Mouse (Mus musculus): ENCODE results near the gene Ninl. TPM values are rescaled to one million over a fixed set of nuclear protein-coding genes. Genes with fewer than 3 reads are reported as not detected.
"Not testable (repeated sequence)": the region's sequence is repeated elsewhere in the genome, so short reads cannot be mapped to it uniquely, and the experiment has no call there.

Gene Ninl
- polyA plus RNA-seq, 1 experiment from 2014 or later, result 5.0 TPM

DNA sequence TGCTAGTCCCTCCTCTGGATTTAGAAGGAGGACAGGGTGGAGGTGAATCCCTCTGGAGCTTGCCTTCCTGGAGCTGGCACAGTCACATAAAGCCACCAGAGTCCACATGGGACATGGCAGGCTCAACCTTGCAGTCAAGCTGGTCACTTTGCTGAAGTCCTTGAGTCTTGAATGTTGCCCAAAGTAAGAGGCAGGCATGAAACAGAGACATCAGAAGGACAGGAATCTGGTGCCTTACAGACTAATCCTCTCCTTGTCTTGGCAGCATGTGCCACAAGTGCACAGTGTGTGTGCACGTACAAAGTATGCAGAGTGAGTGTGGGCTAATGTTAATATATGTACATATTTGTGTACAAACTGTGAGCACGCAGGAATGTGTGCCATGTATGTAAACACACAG lies 71.7 kb downstream of the Ninl start:
- Histone ChIP-seq H3K27ac (no peak overlapping the region), H3K36me3 (peaks cover 38% of the 10 kb centered on the region), H3K27me3 (no peaks in the 10 kb centered on the region), H3K4me1 (replicated peaks) (no peaks in the 10 kb centered on the region), H3K4me2 (no peak overlapping the region), H3K9ac (no peak overlapping the region), H3K4me3 (no peak overlapping the region), H3K9me3 (no peaks in the 10 kb centered on the region)
- WGBS, result 96% methylated on average over 2 of the region's 2 CpGs
- no peak for ATAC-seq (ENCODE audit: low FRiP score)

DNA sequence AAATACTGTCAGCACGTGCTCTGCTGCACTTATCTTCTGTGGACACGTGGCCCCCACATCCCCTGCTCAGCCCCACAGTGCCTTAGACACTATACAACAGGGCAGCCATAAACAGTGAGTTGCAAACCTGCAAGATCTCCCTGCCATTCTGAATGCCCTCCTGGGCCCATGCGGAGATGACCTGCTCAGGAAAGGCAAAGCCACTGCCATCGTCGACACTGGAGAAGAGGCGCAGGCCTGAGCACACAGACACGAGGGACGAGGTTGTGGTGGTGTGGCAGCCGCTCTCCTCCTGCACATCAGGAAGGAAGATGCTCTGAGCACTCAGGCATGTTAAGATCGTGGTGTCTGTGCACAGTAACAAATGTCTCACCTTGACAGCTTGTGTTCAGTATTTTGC lies 73.2 kb downstream of the Ninl start:
- no peak for ATAC-seq (ENCODE audit: low FRiP score)
- H3K36me3 ChIP-seq, result peaks cover 43% of the 10 kb centered on the region
- H3K9ac ChIP-seq, result no peak overlapping the region
- H3K4me3 ChIP-seq, result no peak overlapping the region
- H3K9me3 ChIP-seq, result no peaks in the 10 kb centered on the region
- WGBS, result 92% methylated on average over 10 of the region's 10 CpGs
- H3K4me1 ChIP-seq (replicated peaks), result no peaks in the 10 kb centered on the region
- no peaks in the 10 kb centered on the region for H3K27me3 ChIP-seq
- H3K27ac ChIP-seq, result no peak overlapping the region
- H3K4me2 ChIP-seq, result no peak overlapping the region

DNA sequence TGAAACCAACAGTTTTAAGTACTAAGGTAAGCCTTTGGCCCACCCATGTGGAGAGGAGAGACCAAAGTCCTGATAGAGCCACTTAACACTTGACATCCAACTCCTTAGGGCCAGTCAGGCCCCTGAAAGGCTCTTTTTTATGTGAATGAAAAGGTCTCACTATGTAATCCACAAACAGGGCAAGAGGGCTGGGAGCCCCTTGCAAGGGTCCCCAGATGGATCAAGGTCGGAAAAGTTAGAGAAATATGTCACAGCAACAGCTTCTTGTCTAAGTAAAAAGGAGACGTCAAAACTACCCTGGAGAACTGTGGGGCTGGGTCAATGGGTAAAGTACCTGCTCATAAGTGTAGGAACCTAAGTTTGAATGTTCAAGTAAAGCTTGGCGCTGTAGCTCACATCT lies 74.5 kb downstream of the Ninl start:
- Histone ChIP-seq H3K9ac (no peak overlapping the region), H3K27me3 (no peaks in the 10 kb centered on the region), H3K36me3 (peaks cover 35% of the 10 kb centered on the region), H3K27ac (no peak overlapping the region), H3K4me1 (replicated peaks) (no peaks in the 10 kb centered on the region), H3K4me2 (no peak overlapping the region), H3K9me3 (no peaks in the 10 kb centered on the region), H3K4me3 (no peak overlapping the region)
- 95% methylated on average over 3 of the region's 3 CpGs for WGBS
- no peak for ATAC-seq (ENCODE audit: low FRiP score)

DNA sequence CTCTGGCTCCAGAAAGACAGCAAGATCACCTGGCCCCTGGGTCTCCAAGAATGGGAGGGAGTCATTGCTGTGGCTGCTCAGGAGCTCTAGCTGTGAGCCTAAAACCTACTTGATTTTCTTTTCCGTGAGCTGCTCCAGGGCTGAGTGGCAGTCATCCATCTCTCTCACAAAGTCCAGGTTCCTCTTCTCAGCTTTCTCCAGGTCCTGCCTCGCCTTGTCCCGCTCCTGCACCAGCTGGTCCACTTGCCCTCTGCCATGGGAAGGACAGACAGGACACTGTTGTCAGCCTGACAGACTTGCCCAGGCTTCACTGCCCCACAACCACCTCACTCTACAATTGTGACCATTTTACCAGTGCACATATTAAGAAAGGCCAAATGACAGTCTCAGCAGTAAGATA lies 75.9 kb downstream of the Ninl start:
- Histone ChIP-seq H3K4me2 (no peak overlapping the region), H3K27me3 (no peaks in the 10 kb centered on the region), H3K36me3 (peaks cover 39% of the 10 kb centered on the region), H3K9me3 (no peaks in the 10 kb centered on the region), H3K9ac (no peak overlapping the region), H3K4me1 (replicated peaks) (no peaks in the 10 kb centered on the region), H3K4me3 (no peak overlapping the region), H3K27ac (no peak overlapping the region)
- WGBS, result 91% methylated on average over 3 of the region's 3 CpGs
- ATAC-seq (ENCODE audit: low FRiP score), result no peak

DNA sequence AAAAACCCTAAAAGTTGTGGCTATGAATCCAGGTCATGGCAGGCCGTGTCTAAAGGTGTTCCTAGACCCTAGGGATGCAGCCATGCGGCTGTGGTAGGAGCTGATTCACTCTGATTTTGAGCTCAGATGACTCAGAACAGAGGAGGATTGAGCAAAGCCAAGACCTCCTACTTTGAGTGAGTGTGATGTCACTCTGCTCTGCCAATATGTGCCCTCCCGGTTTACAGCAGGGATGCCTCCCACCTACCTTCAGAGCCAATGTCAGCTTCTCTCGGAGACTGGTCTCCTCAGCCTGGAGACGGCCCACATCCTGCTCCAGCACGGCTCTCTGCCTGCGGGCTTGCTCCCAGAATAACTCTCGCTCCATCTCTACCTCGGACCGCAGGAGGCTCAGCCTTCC lies 79.7 kb downstream of the Ninl start:
- WGBS, result 94% methylated on average over 10 of the region's 10 CpGs
- ATAC-seq (ENCODE audit: low FRiP score), result no peak
- H3K9me3 ChIP-seq, result no peaks in the 10 kb centered on the region
- no peaks in the 10 kb centered on the region for H3K27me3 ChIP-seq
- H3K4me1 ChIP-seq (replicated peaks), result no peaks in the 10 kb centered on the region
- H3K27ac ChIP-seq, result no peak overlapping the region
- no peak overlapping the region for H3K4me3 ChIP-seq
- H3K4me2 ChIP-seq, result no peak overlapping the region
- H3K36me3 ChIP-seq, result peaks cover 44% of the 10 kb centered on the region
- H3K9ac ChIP-seq, result no peak overlapping the region

DNA sequence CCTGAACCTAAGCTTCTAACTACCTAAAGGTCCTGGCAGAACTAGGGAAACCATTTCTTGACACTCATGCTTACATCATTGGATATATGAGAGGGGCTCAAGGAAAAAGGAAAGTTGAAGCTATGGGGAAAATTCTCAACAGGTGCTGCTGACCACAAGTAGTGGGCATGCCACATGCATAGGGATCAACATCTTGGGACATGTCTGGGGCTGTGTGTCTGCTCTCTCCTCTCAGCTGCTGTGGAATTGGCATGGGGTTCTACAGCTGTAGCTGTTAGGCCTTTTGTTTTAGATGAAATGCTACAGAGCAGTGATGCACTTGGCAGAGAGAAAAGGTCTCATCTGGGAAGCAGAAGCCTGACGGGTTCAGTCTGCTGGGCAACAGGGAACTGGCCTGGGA lies 83.3 kb downstream of the Ninl start:
- no peaks in the 10 kb centered on the region for H3K27me3 ChIP-seq
- H3K9ac ChIP-seq, result no peak overlapping the region
- no peaks in the 10 kb centered on the region for H3K9me3 ChIP-seq
- no peak overlapping the region for H3K4me3 ChIP-seq
- H3K4me2 ChIP-seq, result no peak overlapping the region
- peaks cover 52% of the 10 kb centered on the region for H3K36me3 ChIP-seq
- WGBS, result 76% methylated on average over 1 of the region's 1 CpGs
- ATAC-seq (ENCODE audit: low FRiP score), result no peak
- no peaks in the 10 kb centered on the region for H3K4me1 ChIP-seq (replicated peaks)
- no peak overlapping the region for H3K27ac ChIP-seq

DNA sequence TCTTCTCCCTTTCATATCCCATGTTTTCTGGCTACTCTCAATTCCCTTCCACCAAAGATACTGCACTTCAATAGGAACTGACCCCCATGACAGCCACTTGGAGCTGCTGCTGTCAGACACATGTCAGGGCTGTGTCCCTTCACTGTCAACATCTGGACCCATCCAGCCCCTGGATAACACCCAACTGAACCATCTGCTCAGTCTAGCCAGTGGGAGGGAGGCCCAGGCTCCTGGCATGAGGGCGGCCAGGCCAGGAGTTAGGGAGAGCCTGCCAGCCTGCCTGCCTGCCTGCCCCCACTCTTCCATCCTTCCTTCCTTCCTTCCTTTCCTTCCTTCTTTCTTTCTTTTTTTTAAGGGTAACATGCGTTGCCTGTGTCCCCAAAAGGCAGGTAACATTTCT lies 88.0 kb downstream of the Ninl start:
- Histone ChIP-seq H3K4me2 (no peak overlapping the region), H3K9me3 (no peaks in the 10 kb centered on the region), H3K27me3 (no peaks in the 10 kb centered on the region), H3K9ac (no peak overlapping the region), H3K27ac (no peak overlapping the region), H3K4me3 (no peak overlapping the region), H3K4me1 (replicated peaks) (no peaks in the 10 kb centered on the region), H3K36me3 (peaks cover 55% of the 10 kb centered on the region)
- 95% methylated on average over 2 of the region's 2 CpGs for WGBS
- no peak for ATAC-seq (ENCODE audit: low FRiP score)

DNA sequence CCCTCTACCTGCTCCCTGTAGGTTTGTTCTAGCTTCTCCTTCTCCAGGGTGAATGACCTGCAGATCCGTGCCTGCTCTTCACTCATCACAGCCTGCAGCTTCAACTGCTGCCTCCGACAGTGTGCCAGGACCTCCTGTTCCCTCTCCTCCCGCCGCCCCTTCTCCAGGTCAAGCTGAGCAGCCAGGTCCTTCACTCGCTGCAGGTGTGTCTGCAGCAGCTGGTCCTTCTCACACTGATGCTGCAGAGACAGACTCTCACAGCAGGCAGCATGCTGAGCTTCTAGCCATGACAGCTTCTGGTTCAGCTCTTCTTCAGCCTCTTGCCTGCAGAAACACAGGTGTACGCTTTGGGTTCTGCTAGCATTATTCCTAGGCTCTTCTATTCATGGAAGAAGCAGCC lies 89.1 kb downstream of the Ninl start:
- Histone ChIP-seq H3K4me3 (no peak overlapping the region), H3K4me2 (no peak overlapping the region), H3K9me3 (no peaks in the 10 kb centered on the region), H3K36me3 (peaks cover 48% of the 10 kb centered on the region), H3K9ac (no peak overlapping the region), H3K27me3 (no peaks in the 10 kb centered on the region), H3K27ac (no peak overlapping the region), H3K4me1 (replicated peaks) (no peaks in the 10 kb centered on the region)
- no peak for ATAC-seq (ENCODE audit: low FRiP score)
- 93% methylated on average over 6 of the region's 6 CpGs for WGBS

DNA sequence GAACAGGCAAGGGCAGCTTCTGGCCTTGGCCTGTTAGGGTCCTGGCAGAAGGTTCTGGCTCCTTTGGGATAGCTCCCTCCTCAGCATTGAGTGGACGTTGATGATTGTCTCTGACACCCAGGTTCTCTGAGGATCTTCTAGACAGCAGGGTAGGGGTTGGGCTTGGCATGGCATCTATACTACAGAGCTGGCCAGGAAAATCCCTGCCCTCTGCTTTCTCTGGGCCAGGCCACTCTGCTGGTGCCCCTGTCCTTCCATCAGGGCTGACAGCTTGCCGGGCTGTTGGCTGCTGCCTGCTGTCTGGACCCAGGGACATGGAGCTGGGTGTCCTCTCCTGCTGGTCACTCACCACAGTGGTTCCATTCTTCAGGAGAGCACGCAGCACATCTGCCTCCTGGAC lies 89.5 kb downstream of the Ninl start:
- H3K36me3 ChIP-seq, result peaks cover 47% of the 10 kb centered on the region
- ATAC-seq (ENCODE audit: low FRiP score), result no peak
- 97% methylated on average over 3 of the region's 3 CpGs for WGBS

DNA sequence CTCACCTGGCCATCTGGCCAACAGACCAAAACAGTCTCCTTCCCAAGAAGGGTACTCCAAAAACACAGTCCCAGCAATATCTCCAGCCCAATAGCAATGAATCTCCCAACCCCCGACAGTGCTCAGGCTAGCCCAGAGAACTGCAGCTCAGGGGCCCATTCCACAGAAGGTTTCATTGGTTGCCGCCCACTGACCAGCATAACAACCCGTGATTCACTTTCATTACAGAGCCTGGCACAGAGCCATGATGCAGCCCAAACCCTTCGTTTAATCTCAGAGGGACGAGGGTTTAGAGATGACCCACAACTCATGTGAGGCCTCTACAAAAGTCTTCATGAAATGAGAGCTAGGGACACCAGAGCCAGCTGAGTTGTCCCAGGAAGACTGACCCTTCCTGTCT lies 90.4 kb downstream of the Ninl start:
- 91% methylated on average over 5 of the region's 5 CpGs for WGBS
- Histone ChIP-seq H3K4me2 (no peak overlapping the region), H3K4me1 (replicated peaks) (no peaks in the 10 kb centered on the region), H3K4me3 (no peak overlapping the region), H3K9me3 (no peaks in the 10 kb centered on the region), H3K36me3 (peaks cover 53% of the 10 kb centered on the region), H3K27ac (no peak overlapping the region), H3K9ac (no peak overlapping the region), H3K27me3 (no peaks in the 10 kb centered on the region)
- no peak for ATAC-seq (ENCODE audit: low FRiP score)

More for the DNA sequence above, 89.5 kb downstream of the Ninl start:
- Histone ChIP-seq H3K4me2 (no peak overlapping the region), H3K4me3 (no peak overlapping the region), H3K9ac (no peak overlapping the region), H3K27ac (no peak overlapping the region), H3K9me3 (no peaks in the 10 kb centered on the region), H3K27me3 (no peaks in the 10 kb centered on the region), H3K4me1 (replicated peaks) (no peaks in the 10 kb centered on the region)

DNA sequence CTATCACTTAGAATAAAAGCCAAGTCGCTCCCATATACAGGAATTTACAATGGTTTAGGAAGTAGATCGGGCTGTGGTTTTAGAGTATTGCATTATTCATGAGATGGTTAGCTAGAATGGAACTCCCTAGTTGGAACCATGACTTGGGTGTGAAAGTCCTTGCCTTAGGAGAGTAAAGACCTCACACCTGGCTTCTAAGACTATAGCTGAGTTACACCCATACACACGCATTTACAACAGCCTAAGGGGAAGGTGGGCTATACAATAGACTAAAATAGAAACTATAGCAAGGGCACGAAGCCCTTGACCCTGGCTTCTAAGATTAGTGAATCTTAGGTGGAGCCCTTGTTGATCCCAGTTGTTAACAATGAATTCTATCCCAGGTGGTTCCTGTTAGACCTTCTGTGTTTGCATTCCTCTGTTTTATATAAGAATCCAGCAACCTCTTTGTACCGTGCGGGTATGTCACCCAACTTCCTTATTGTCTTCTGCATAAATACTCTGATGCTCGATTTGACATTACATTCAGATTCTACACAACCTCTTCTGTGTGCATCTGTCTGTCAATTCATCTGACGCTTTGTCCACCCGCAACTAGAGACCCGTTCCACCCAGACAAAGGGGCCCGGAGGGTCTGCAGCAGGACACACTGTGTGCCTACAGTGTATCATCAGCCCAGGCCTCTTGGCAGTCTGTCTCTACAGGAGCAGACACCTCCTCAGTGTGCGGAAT lies 91.1 kb downstream of the Ninl start:
- H3K4me2 ChIP-seq; H3K4me1 ChIP-seq (replicated peaks); H3K27ac ChIP-seq; H3K27me3 ChIP-seq; H3K9ac ChIP-seq; H3K4me3 ChIP-seq; ATAC-seq (ENCODE audit: low FRiP score); H3K9me3 ChIP-seq: not testable (repeated sequence)
- 91% methylated on average over 12 of the region's 12 CpGs for WGBS
- peaks cover 55% of the 10 kb centered on the region for H3K36me3 ChIP-seq

DNA sequence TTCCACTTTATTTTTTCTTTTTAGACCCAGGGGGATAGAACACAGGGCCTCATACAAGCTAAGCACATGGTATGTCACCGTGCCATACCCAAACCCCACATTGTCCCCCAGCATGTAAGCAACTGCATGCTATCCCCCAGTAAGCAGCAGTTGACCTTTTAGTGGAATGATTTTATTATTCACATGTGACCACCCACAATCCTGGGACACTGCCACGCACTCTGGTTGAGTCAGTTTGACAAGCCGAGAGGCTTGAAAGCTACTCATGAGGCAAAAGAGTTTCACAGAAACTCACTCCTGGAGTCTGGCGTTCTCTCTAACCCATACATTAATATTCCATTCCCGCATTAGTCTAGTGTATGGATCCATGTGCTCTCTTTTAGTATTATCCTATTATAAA lies 91.8 kb downstream of the Ninl start:
- not testable (repeated sequence) for H3K9ac ChIP-seq; H3K4me2 ChIP-seq; H3K27ac ChIP-seq; ATAC-seq (ENCODE audit: low FRiP score); H3K27me3 ChIP-seq; H3K4me1 ChIP-seq (replicated peaks); H3K4me3 ChIP-seq; H3K9me3 ChIP-seq
- 91% methylated on average over 5 of the region's 5 CpGs for WGBS
- peaks cover 53% of the 10 kb centered on the region for H3K36me3 ChIP-seq

DNA sequence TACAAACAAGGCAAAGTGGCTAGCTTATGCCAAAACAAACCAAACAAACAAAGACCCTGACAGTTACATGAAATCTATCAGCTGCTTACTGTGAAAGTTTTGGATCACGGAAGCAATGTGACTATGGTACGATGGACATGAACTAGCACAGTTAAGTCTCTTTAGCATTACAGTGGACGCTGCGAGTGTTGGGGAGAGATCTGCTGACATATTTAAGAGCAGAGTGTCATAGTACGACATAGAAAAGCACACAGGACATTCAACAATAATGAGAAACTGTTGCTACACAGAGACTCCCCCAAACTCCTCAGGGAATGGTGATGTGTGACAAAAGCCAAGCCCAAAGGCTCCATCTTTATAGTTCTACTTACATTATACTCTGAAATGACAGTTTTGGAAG lies 95.2 kb downstream of the Ninl start:
- H3K27me3 ChIP-seq, result no peaks in the 10 kb centered on the region
- no peak overlapping the region for H3K9ac ChIP-seq
- H3K36me3 ChIP-seq, result peaks cover 33% of the 10 kb centered on the region; the same call in 1 of the 2 replicates
- no peaks in the 10 kb centered on the region for H3K9me3 ChIP-seq
- H3K4me2 ChIP-seq, result no peak overlapping the region
- H3K4me3 ChIP-seq, result no peak overlapping the region
- 95% methylated on average over 5 of the region's 5 CpGs for WGBS
- no peaks in the 10 kb centered on the region for H3K4me1 ChIP-seq (replicated peaks)
- no peak for ATAC-seq (ENCODE audit: low FRiP score)
- no peak overlapping the region for H3K27ac ChIP-seq

All from hindbrain, embryonic 13.5 days (tissue).